Mouse (Mus musculus) stomach, postnatal 0 days (tissue): ENCODE data around the gene Gpr37l1.

Source experiments
- CTCF ChIP-seq: IDR thresholded peaks from 2 replicates; pipeline ENCODE4 v1.5.1; 2016; ENCODE audit warnings: antibody characterized with exemption, low read depth, mild to moderate bottlenecking, moderate library complexity
- EP300 ChIP-seq: optimal IDR thresholded peaks from 2 replicates; pipeline ENCODE3; 2016; ENCODE audit warnings: antibody characterized with exemption

DNA sequence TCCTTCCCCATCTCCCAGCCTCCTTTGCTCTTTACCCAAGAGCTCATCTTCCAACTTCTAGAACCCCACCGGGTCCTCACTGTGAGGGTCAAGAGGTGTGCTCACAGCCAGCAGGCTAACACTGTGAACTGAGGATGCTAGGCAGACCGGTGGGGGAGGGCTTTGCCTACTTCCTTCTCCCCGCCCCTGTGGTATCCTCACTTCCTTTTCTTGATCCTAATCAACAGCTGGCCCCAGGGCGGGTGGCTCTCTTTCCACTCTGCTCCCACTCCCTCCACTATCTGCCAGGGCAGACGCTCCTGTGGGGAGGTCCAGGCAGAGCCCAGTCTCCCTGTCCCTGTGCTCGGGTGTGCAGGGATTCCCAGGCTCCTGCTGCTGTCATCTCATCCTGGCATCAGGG, 36.4 kb downstream of the Gpr37l1 start:
- TF ChIP-seq CTCF (no peak), EP300 (no peak)
